Mouse (Mus musculus): ENCODE measurements around the gene Smco1.

DNA sequence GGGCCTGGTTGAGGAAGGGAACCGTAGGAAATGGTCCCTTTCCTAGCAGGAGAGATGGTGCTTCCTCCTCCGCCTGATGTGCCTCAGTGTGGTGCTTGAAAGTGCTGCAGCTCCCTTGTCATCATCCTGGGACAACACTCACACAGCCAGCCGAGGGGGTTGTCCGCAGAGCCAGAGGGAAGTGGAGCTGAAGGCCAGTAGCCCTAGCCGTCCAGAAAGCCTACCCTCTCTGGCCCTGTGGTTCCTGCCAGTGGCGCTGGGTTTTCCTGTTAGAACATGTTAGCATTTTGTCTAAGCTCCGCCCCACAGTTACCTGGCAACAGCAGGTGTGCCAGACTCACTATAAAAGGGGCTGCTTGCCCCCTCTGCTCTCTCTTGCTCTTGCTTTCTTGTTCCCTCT, 52.7 kb downstream of the Smco1 start:
- TF ChIP-seq POLR2A (IDR thresholded peaks at IDR 0.05; ENCODE audit: insufficient read depth, low read depth, low read length) (no peak), CTCF (IDR thresholded peaks at IDR 0.05) (no peak), EP300 (IDR thresholded peaks at IDR 0.05; ENCODE audit: insufficient read depth, low read depth, low read length) (no peak)

Data from heart, adult 2 months (tissue).